Mouse (Mus musculus) brain, embryonic 14.5 days (tissue): ENCODE data around the gene Timm10b.

Experiments used
- CTCF ChIP-seq: fragments of 200-500 bp; IDR thresholded peaks from 2 replicates; pipeline ENCODE4 v1.5.1; 2012; ENCODE audit warnings: inconsistent platforms, mild to moderate bottlenecking, moderate library complexity, borderline replicate concordance; ENCODE audit not compliant: insufficient read depth, insufficient read length; ENCODE audit errors: extremely low read depth
- POLR2A ChIP-seq: fragments of 200-500 bp; IDR thresholded peaks from 2 replicates; pipeline ENCODE4 v1.6.1; 2012; ENCODE audit warnings: mild to moderate bottlenecking, inconsistent platforms, borderline replicate concordance; ENCODE audit not compliant: poor library complexity, insufficient read depth, insufficient read length, severe bottlenecking; ENCODE audit errors: extremely low read depth

DNA sequence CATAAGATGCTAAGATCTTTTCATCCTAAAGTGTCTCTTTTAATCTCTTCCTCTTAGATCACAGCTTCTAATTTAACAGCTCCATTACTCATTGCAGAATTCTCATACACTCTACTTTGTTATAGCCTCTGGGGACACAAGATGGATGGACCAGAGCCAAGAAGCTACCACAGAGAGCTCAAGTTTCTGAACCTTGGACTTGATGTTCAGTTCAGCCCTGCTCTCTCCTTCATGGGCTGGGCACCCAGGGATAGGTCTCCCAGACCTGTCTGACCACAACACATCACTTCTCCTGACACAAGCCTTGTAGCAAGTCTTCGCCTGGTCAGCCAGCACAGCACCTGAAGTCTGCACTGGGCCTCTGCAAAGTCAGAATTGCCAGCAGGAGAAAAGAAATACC, 25.5 kb upstream of the Timm10b start:
- TF ChIP-seq CTCF = no peak
- no peak for TF ChIP-seq POLR2A
